Mouse (Mus musculus) heart, postnatal 0 days (tissue): ENCODE measurements at regions not wholly inside any gene's neighbourhood (a gene's known extent, or its start where the extent isn't known, plus 50 kb on each side); places are given as distances from the start of the nearest gene placed in this dataset.

Source experiments
- CTCF ChIP-seq: IDR thresholded peaks from 2 replicates; pipeline ENCODE4 v1.5.1; 2016; ENCODE audit warnings: antibody characterized with exemption, control low read depth, low read depth
- EP300 ChIP-seq: IDR thresholded peaks from 2 replicates; pipeline ENCODE4 v1.6.1; 2016; ENCODE audit warnings: antibody characterized with exemption, low read depth

DNA sequence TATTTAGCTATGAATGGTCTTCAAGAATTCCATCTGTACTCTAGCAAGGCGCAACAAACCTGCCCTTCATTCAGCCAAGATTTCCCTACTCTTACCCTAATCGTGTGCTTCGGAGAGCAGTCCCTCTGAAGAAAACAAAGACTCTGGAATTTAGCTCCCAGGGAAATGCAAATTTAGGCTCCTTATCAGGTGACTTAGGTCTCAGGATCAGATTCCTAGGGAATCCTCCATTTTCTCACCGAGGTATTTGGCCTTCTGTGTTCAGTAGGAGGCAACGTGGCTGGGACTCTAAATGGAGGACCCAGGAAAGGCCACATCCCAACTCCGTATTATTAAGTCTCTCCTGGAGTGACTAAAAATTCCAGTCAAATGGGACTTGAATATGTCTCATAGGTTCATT, 204.2 kb upstream of the Olfr1324 start:
- TF ChIP-seq CTCF (no peak), EP300 (no peak)
